Mouse (Mus musculus): ENCODE data around the gene Mbnl2. TPM values are rescaled to one million over a fixed set of nuclear protein-coding genes. Genes with fewer than 3 reads are reported as not detected.

Gene Mbnl2
- 167 and 173 TPM in 2 replicates for polyA plus RNA-seq (2015; fragmentation: Nextera tagmentation; extraction: Ambion mirVana)

DNA sequence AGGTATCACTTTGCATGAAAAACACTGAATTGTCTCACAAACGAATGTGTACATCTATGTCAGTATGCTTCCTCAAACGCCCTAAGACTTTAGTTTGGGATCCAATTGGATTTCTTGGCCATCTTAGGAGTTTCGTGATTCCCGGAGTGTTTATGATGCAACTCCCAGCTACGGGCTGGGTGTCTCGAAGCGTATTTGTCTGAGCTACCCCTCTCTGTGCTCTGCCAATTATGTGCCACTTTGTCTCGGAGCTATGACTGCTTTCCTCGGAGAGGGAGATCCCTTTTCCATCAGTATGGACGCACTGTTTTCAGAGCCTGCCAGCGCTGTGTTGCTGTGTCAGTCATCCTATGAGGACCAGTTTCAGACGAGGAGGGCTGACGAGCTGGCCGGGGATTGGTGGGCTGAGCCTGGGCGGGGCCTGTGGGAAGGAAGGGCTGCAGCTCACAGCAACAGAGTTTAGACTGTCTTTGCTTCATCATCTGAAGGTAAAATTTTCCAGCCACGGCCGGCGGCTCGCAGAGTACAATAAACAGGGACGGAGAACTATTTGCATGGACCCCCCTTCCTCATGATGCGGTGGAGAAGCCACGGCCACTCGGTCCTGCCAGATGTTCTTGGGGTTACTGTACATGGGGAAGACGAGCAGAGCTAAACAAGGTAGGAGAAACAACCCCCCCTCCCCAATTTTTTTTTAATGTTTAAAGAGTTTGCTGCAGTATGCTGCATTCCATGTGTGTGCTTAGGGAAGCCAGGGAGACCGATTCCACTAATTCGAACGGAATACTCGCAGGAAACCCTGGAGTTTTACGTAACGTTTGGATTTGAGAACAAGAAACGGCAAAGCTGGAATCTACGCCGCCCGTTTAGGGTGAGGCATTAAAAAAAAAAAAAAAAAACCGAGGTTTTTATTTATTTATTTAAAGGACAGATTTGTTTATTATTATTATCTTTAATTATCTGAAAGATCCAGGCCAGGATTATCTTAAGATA, at the start of gene Mbnl2:
Gene Mbnl2 (plus strand): TSS at position 424 of the 993 bp plus-strand sequence.
- peak; percentile 98 for ATAC-seq (ENCODE audit: insufficient number of reproducible peaks, low FRiP score, low TSS enrichment, low read depth)
- H3K4me2 ChIP-seq (replicated peaks): peak within 1 kb of the TSS; percentile 84
- no peaks in the 10 kb centered on the region for H3K36me3 ChIP-seq
- no peaks in the 10 kb centered on the region for H3K9me3 ChIP-seq (replicated peaks)
- H3K27me3 ChIP-seq: no peaks in the 10 kb centered on the region
- peak within 1 kb of the TSS; percentile 98 for H3K27ac ChIP-seq (replicated peaks)
- H3K4me3 ChIP-seq (replicated peaks): peak within 1 kb of the TSS; percentile 74
- H3K4me1 ChIP-seq: peaks cover 50% of the 10 kb centered on the region
- peak within 1 kb of the TSS; percentile 65 for H3K9ac ChIP-seq
- WGBS: under 1% methylated on average over 35 of the region's 35 CpGs

- H3K9me3 ChIP-seq (replicated peaks): no peaks in the 10 kb centered on the region
- H3K36me3 ChIP-seq: no peaks in the 10 kb centered on the region
- 37% methylated on average over 7 of the region's 7 CpGs for WGBS
- no peak; the same call in 1 of the 2 replicates for ATAC-seq (ENCODE audit: insufficient number of reproducible peaks, low FRiP score, low TSS enrichment, low read depth)
- no peak overlapping the region for H3K4me3 ChIP-seq (replicated peaks)
- no peak overlapping the region for H3K27ac ChIP-seq (replicated peaks)
- no peak overlapping the region for H3K4me2 ChIP-seq (replicated peaks)
- peaks cover 7% of the 10 kb centered on the region; the same call in 1 of the 2 replicates for H3K4me1 ChIP-seq
- H3K9ac ChIP-seq: no peak overlapping the region
- H3K27me3 ChIP-seq: no peaks in the 10 kb centered on the region
Observed at GRCm38 (mm10) chr14:120232076-120232496, 43.4 kb upstream of the Mbnl2 start.

GRCm38 (mm10) chr14:120235610-120236009, 39.9 kb upstream of the Mbnl2 start:
- H3K36me3 ChIP-seq: no peaks in the 10 kb centered on the region
- H3K4me1 ChIP-seq: peaks cover 7% of the 10 kb centered on the region; the same call in 1 of the 2 replicates
- no peak overlapping the region for H3K27ac ChIP-seq (replicated peaks)
- H3K9me3 ChIP-seq (replicated peaks): no peaks in the 10 kb centered on the region
- no peak overlapping the region for H3K4me2 ChIP-seq (replicated peaks)
- no peak overlapping the region for H3K4me3 ChIP-seq (replicated peaks)
- WGBS: 79% methylated on average over 7 of the region's 7 CpGs
- no peak overlapping the region for H3K9ac ChIP-seq
- H3K27me3 ChIP-seq: no peaks in the 10 kb centered on the region
- ATAC-seq (ENCODE audit: insufficient number of reproducible peaks, low FRiP score, low TSS enrichment, low read depth): no peak

DNA sequence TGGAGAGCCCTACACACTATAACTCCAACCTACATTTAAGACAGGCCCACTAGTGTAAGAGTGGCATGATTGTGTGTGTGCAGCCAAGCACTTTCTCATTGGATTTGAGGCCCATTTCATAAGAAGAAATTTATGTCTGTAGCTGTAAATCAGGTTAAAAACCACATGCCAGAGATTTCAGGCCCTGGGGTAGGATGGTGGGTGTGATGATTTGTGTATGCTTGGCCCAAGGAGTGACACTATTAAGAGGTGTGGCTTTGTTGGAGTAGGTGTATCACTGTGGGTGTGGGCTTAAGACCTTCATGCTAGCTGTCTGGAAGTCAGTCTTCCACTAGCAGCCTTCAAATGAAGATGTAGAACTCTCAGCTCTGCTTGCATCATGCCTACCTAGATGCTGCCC, 37.0 kb upstream of the Mbnl2 start:
- Histone ChIP-seq H3K27me3 (no peaks in the 10 kb centered on the region), H3K4me1 (no peaks in the 10 kb centered on the region), H3K36me3 (no peaks in the 10 kb centered on the region), H3K9ac (no peak overlapping the region), H3K4me2 (replicated peaks) (no peak overlapping the region), H3K9me3 (replicated peaks) (no peaks in the 10 kb centered on the region), H3K4me3 (replicated peaks) (no peak overlapping the region), H3K27ac (replicated peaks) (no peak overlapping the region)
- ATAC-seq (ENCODE audit: insufficient number of reproducible peaks, low FRiP score, low TSS enrichment, low read depth): no peak

- Histone ChIP-seq H3K4me1 (no peaks in the 10 kb centered on the region), H3K27me3 (no peaks in the 10 kb centered on the region), H3K9ac (no peak overlapping the region), H3K9me3 (replicated peaks) (no peaks in the 10 kb centered on the region), H3K36me3 (no peaks in the 10 kb centered on the region), H3K27ac (replicated peaks) (no peak overlapping the region), H3K4me2 (replicated peaks) (no peak overlapping the region), H3K4me3 (replicated peaks) (no peak overlapping the region)
- WGBS: 32% methylated on average over 4 of the region's 4 CpGs
- no peak for ATAC-seq (ENCODE audit: insufficient number of reproducible peaks, low FRiP score, low TSS enrichment, low read depth)
Observed at GRCm38 (mm10) chr14:120240209-120240608, 35.3 kb upstream of the Mbnl2 start.

DNA sequence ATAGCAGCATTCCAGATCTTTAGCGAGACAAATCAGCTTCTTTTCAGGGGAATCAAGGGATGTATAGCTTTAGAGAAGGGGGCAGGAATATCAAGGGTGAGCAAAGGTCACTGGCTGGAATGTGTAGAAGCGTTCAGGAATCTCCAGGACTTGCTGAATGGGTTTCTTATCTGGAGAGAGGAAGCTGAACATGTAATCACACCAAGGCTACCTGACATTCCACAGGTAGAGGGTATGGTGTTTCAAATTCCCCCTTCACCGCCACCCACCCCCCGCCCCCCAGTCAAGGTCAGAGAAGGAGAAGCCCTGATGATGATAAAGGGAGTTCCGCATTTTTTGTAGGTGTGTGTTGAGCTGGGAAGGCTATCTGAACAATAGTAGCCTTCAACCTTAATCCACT, 32.8 kb upstream of the Mbnl2 start:
- H3K4me1 ChIP-seq: no peaks in the 10 kb centered on the region
- no peaks in the 10 kb centered on the region for H3K36me3 ChIP-seq
- H3K9me3 ChIP-seq (replicated peaks): no peaks in the 10 kb centered on the region
- no peak overlapping the region for H3K4me3 ChIP-seq (replicated peaks)
- no peak overlapping the region for H3K27ac ChIP-seq (replicated peaks)
- WGBS: 50% methylated on average over 5 of the region's 5 CpGs
- H3K27me3 ChIP-seq: no peaks in the 10 kb centered on the region
- no peak for ATAC-seq (ENCODE audit: insufficient number of reproducible peaks, low FRiP score, low TSS enrichment, low read depth)
- H3K4me2 ChIP-seq (replicated peaks): no peak overlapping the region
- H3K9ac ChIP-seq: no peak overlapping the region

DNA sequence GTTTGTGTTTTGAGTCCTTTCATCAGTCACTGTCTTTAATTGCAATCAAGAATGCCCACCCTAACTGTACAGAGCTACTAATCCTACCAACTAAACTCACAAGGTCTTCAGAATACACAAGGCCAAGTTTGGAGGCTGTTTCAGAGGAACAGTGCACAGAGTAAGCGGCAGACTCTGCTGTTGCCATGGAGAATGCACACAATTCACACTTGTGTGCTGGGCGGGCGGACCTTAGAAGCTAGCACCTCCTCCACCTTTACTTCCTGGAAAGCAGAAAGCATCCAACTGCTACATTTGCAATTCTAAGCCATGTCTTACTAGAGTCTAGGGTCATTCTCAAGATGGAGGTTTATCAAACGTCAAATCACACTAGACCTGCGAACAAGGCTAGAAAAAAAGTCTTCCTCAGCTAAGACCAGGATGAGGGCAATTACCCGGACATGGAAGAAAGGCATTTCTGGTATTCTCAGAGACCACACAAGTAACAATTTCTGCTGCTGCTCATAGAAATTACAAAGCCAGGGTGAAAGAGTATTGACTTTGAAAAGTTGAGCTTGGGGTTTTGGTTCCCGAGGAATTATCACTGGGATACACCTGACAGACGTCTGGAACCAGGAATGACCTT, 30.3 kb upstream of the Mbnl2 start:
- WGBS: 63% methylated on average over 8 of the region's 8 CpGs
- H3K36me3 ChIP-seq: no peaks in the 10 kb centered on the region
- H3K27ac ChIP-seq (replicated peaks): no peak overlapping the region

DNA sequence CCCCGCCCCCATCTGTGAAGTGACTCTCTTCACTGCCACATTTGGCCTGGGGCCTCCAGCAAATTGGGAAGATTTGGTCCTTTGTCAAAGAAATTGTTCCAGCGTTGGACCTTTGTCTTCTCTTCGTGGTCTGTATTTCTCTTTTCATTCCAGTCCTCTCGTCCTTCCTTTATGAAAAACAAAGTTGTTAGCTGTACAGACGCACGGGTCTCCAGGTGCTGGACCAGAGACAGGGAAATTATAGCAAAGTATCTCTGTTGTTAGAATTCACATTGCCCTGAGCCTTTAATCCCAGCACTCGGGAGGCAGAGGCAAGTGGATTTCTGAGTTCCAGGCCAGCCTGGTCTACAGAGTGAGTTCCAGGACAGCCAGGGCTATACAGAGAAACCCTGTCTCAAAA, 22.1 kb upstream of the Mbnl2 start:
- Histone ChIP-seq H3K4me3 (replicated peaks) (no peak overlapping the region), H3K27me3 (no peaks in the 10 kb centered on the region), H3K27ac (replicated peaks) (no peak overlapping the region), H3K36me3 (no peaks in the 10 kb centered on the region), H3K4me1 (no peaks in the 10 kb centered on the region), H3K9me3 (replicated peaks) (no peaks in the 10 kb centered on the region), H3K4me2 (replicated peaks) (no peak overlapping the region), H3K9ac (no peak overlapping the region)
- no peak for ATAC-seq (ENCODE audit: insufficient number of reproducible peaks, low FRiP score, low TSS enrichment, low read depth)
- 66% methylated on average over 7 of the region's 7 CpGs for WGBS

More for the DNA sequence above, 30.3 kb upstream of the Mbnl2 start:
- H3K9me3 ChIP-seq (replicated peaks): no peaks in the 10 kb centered on the region
- no peak overlapping the region for H3K4me2 ChIP-seq (replicated peaks)
- no peak overlapping the region for H3K4me3 ChIP-seq (replicated peaks)
- no peaks in the 10 kb centered on the region for H3K27me3 ChIP-seq
- H3K4me1 ChIP-seq: no peaks in the 10 kb centered on the region
- no peak for ATAC-seq (ENCODE audit: insufficient number of reproducible peaks, low FRiP score, low TSS enrichment, low read depth)
- no peak overlapping the region for H3K9ac ChIP-seq

GRCm38 (mm10) chr14:120256146-120256545, 19.3 kb upstream of the Mbnl2 start:
- ATAC-seq (ENCODE audit: insufficient number of reproducible peaks, low FRiP score, low TSS enrichment, low read depth): no peak
- WGBS: 92% methylated on average over 2 of the region's 2 CpGs
- H3K9ac ChIP-seq: no peak overlapping the region
- no peak overlapping the region for H3K4me3 ChIP-seq (replicated peaks)
- H3K4me1 ChIP-seq: no peaks in the 10 kb centered on the region
- no peaks in the 10 kb centered on the region for H3K36me3 ChIP-seq
- no peaks in the 10 kb centered on the region for H3K27me3 ChIP-seq
- no peak overlapping the region for H3K27ac ChIP-seq (replicated peaks)
- H3K4me2 ChIP-seq (replicated peaks): no peak overlapping the region
- H3K9me3 ChIP-seq (replicated peaks): no peaks in the 10 kb centered on the region

DNA sequence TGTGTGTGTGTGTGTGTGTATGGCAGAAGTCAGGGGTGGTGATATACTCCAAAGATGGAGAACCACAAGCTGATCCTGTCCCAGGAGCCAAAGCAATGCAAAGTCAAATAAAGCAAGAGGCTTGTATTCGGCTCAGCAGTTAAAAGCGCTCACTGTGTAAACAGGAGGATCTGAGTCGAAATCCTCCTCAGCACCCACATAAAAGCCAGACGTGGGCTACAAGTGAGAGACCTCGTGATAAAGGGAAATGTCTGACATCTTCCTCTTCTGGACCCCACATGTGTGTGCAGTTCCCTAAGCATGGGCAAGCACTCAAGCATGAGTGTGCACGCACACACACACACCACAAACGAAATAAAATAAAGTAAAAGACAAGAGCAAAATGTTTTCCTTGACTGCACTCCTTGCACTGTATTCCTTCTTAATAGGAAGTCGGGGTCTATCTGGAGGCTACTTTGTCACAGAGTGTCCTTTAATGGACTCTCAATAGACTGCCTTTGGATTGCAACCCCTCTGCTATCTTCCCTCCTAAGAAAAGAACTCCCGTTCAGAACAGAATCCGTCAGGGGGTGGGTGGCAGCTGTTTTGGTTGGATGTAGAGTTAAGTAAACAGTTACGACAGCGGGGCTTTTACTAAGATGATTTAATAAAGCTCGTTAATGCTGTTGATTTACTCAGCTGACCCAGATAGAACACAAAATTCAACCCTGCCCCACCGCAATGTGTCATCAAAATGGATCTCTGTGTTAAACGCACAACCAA, 18.7 kb upstream of the Mbnl2 start:
- Histone ChIP-seq H3K4me3 (replicated peaks) (no peak overlapping the region), H3K27me3 (no peaks in the 10 kb centered on the region), H3K9me3 (replicated peaks) (no peaks in the 10 kb centered on the region), H3K4me2 (replicated peaks) (no peak overlapping the region), H3K36me3 (no peaks in the 10 kb centered on the region), H3K27ac (replicated peaks) (no peak overlapping the region), H3K4me1 (no peaks in the 10 kb centered on the region), H3K9ac (no peak overlapping the region)
- WGBS: 70% methylated on average over 15 of the region's 15 CpGs
- no peak for ATAC-seq (ENCODE audit: insufficient number of reproducible peaks, low FRiP score, low TSS enrichment, low read depth)

GRCm38 (mm10) chr14:120257483-120257882, 18.0 kb upstream of the Mbnl2 start:
- Histone ChIP-seq H3K9ac (no peak overlapping the region), H3K36me3 (no peaks in the 10 kb centered on the region), H3K27ac (replicated peaks) (no peak overlapping the region), H3K4me2 (replicated peaks) (no peak overlapping the region), H3K9me3 (replicated peaks) (no peaks in the 10 kb centered on the region), H3K4me3 (replicated peaks) (no peak overlapping the region), H3K4me1 (no peaks in the 10 kb centered on the region), H3K27me3 (no peaks in the 10 kb centered on the region)
- 70% methylated on average over 6 of the region's 6 CpGs for WGBS
- ATAC-seq (ENCODE audit: insufficient number of reproducible peaks, low FRiP score, low TSS enrichment, low read depth): no peak
